Mouse (Mus musculus): ENCODE measurements around the gene Kmt2d. TPM values are rescaled to one million over a fixed set of nuclear protein-coding genes. Genes with fewer than 3 reads are reported as not detected.

The Kmt2d gene
- polyA plus RNA-seq, 1 experiment, result 33.0 TPM

- Histone ChIP-seq H3K4me1 (ENCODE audit: control insufficient read depth, insufficient read depth, low read length) (peaks cover 1% of the 10 kb centered on the region; the same call in 1 of the 2 replicates), H3K4me3 (ENCODE audit: insufficient read depth, low read length) (peak overlapping the region; percentile 16), H3K27ac (ENCODE audit: insufficient read depth, low read length) (no peak overlapping the region)
- TF ChIP-seq POLR2A (IDR thresholded peaks at IDR 0.05; ENCODE audit: extremely low read depth, insufficient read depth, low read length) (no peak), CTCF (IDR thresholded peaks at IDR 0.05; ENCODE audit: extremely low read depth, insufficient read depth, low read length) (no peak)
These were observed 77.8 kb downstream of the Kmt2d start for GRCm38 (mm10) chr15:98793141-98793698.

GRCm38 (mm10) chr15:98792233-98793020 is 78.6 kb downstream of the Kmt2d start:
- Histone ChIP-seq H3K4me1 (ENCODE audit: control insufficient read depth, insufficient read depth, low read length) (no peaks in the 10 kb centered on the region), H3K4me3 (ENCODE audit: insufficient read depth, low read length) (peak overlapping the region; percentile 16), H3K27ac (ENCODE audit: insufficient read depth, low read length) (no peak overlapping the region)
- TF ChIP-seq POLR2A (IDR thresholded peaks at IDR 0.05; ENCODE audit: extremely low read depth, insufficient read depth, low read length), result no peak; the same call in 1 of the 2 replicates
- TF ChIP-seq CTCF (IDR thresholded peaks at IDR 0.05; ENCODE audit: extremely low read depth, insufficient read depth, low read length), result no peak

GRCm38 (mm10) chr15:98791771-98792170 is 79.2 kb downstream of the Kmt2d start:
- TF ChIP-seq POLR2A (IDR thresholded peaks at IDR 0.05; ENCODE audit: extremely low read depth, insufficient read depth, low read length), result no peak
- TF ChIP-seq CTCF (IDR thresholded peaks at IDR 0.05; ENCODE audit: extremely low read depth, insufficient read depth, low read length), result no peak
- Histone ChIP-seq H3K4me3 (ENCODE audit: insufficient read depth, low read length) (no peak overlapping the region), H3K4me1 (ENCODE audit: control insufficient read depth, insufficient read depth, low read length) (no peaks in the 10 kb centered on the region), H3K27ac (ENCODE audit: insufficient read depth, low read length) (no peak overlapping the region)

- Histone ChIP-seq H3K27ac (ENCODE audit: insufficient read depth, low read length) (no peak overlapping the region), H3K4me1 (ENCODE audit: control insufficient read depth, insufficient read depth, low read length) (no peaks in the 10 kb centered on the region), H3K4me3 (ENCODE audit: insufficient read depth, low read length) (no peak overlapping the region)
- TF ChIP-seq POLR2A (IDR thresholded peaks at IDR 0.05; ENCODE audit: extremely low read depth, insufficient read depth, low read length), result no peak
- no peak for TF ChIP-seq CTCF (IDR thresholded peaks at IDR 0.05; ENCODE audit: extremely low read depth, insufficient read depth, low read length)
These were observed 79.8 kb downstream of the Kmt2d start for GRCm38 (mm10) chr15:98791221-98791620.

GRCm38 (mm10) chr15:98790761-98791160 is 80.2 kb downstream of the Kmt2d start:
- Histone ChIP-seq H3K4me3 (ENCODE audit: insufficient read depth, low read length) (no peak overlapping the region), H3K27ac (ENCODE audit: insufficient read depth, low read length) (no peak overlapping the region), H3K4me1 (ENCODE audit: control insufficient read depth, insufficient read depth, low read length) (no peaks in the 10 kb centered on the region)
- no peak for TF ChIP-seq POLR2A (IDR thresholded peaks at IDR 0.05; ENCODE audit: extremely low read depth, insufficient read depth, low read length)
- TF ChIP-seq CTCF (IDR thresholded peaks at IDR 0.05; ENCODE audit: extremely low read depth, insufficient read depth, low read length), result no peak

- Histone ChIP-seq H3K4me1 (ENCODE audit: control insufficient read depth, insufficient read depth, low read length) (no peaks in the 10 kb centered on the region), H3K27ac (ENCODE audit: insufficient read depth, low read length) (no peak within 1 kb of the TSS), H3K4me3 (ENCODE audit: insufficient read depth, low read length) (no peak within 1 kb of the TSS)
- TF ChIP-seq POLR2A (IDR thresholded peaks at IDR 0.05; ENCODE audit: extremely low read depth, insufficient read depth, low read length) (no peak), CTCF (IDR thresholded peaks at IDR 0.05; ENCODE audit: extremely low read depth, insufficient read depth, low read length) (0 out of 2 replicates have a peak, but pooled peaks have one; percentile 16)
These were observed 81.1 kb downstream of the Kmt2d start, which contains the start of gene Wnt1 for GRCm38 (mm10) chr15:98789661-98790535. Wnt1 (plus strand) TSS chr15:98789857.

- Histone ChIP-seq H3K4me3 (ENCODE audit: insufficient read depth, low read length) (no peak overlapping the region), H3K27ac (ENCODE audit: insufficient read depth, low read length) (no peak overlapping the region), H3K4me1 (ENCODE audit: control insufficient read depth, insufficient read depth, low read length) (no peaks in the 10 kb centered on the region)
- TF ChIP-seq POLR2A (IDR thresholded peaks at IDR 0.05; ENCODE audit: extremely low read depth, insufficient read depth, low read length) (no peak), CTCF (IDR thresholded peaks at IDR 0.05; ENCODE audit: extremely low read depth, insufficient read depth, low read length) (no peak)
These were observed 81.9 kb downstream of the Kmt2d start for GRCm38 (mm10) chr15:98788972-98789660.

- Histone ChIP-seq H3K4me1 (ENCODE audit: control insufficient read depth, insufficient read depth, low read length) (no peaks in the 10 kb centered on the region), H3K27ac (ENCODE audit: insufficient read depth, low read length) (no peak overlapping the region), H3K4me3 (ENCODE audit: insufficient read depth, low read length) (no peak overlapping the region)
- peak; percentile 70 for TF ChIP-seq CTCF (IDR thresholded peaks at IDR 0.05; ENCODE audit: extremely low read depth, insufficient read depth, low read length)
- no peak for TF ChIP-seq POLR2A (IDR thresholded peaks at IDR 0.05; ENCODE audit: extremely low read depth, insufficient read depth, low read length)
These were observed 83.1 kb downstream of the Kmt2d start for GRCm38 (mm10) chr15:98787930-98788329.

GRCm38 (mm10) chr15:98785744-98786143 is 85.3 kb downstream of the Kmt2d start:
- Histone ChIP-seq H3K4me1 (ENCODE audit: control insufficient read depth, insufficient read depth, low read length) (no peaks in the 10 kb centered on the region), H3K4me3 (ENCODE audit: insufficient read depth, low read length) (no peak overlapping the region), H3K27ac (ENCODE audit: insufficient read depth, low read length) (no peak overlapping the region)
- TF ChIP-seq POLR2A (IDR thresholded peaks at IDR 0.05; ENCODE audit: extremely low read depth, insufficient read depth, low read length) (no peak), CTCF (IDR thresholded peaks at IDR 0.05; ENCODE audit: extremely low read depth, insufficient read depth, low read length) (peak; percentile 32; the same call in 1 of the 2 replicates)

Other genes with a start within 250 kb of the Kmt2d start
- gene Cacnb3, start 240.4 kb downstream of the Kmt2d start, polyA plus RNA-seq (2012; rRNA removed), result 339 and 348 TPM in 2 replicates
- 53.4 and 60.5 TPM in 2 replicates for gene Ddx23, start 208.3 kb downstream of the Kmt2d start, polyA plus RNA-seq (2012; rRNA removed)
- gene Rnd1, start 193.7 kb downstream of the Kmt2d start, polyA plus RNA-seq (2012; rRNA removed), result 34.5 and 37.4 TPM in 2 replicates
- 9.3 and 10.6 TPM in 2 replicates for gene Ccdc65, start 163.0 kb downstream of the Kmt2d start, polyA plus RNA-seq (2012; rRNA removed)
- gene Fkbp11, start 143.0 kb downstream of the Kmt2d start, polyA plus RNA-seq (2012; rRNA removed), result 2.1 TPM in 2 replicates
- 701 and 730 TPM in 2 replicates for gene Arf3, start 108.0 kb downstream of the Kmt2d start, polyA plus RNA-seq (2012; rRNA removed)
- gene Wnt10b, start 93.1 kb downstream of the Kmt2d start, polyA plus RNA-seq (2012; rRNA removed), result 2.6 and 3.1 TPM in 2 replicates
- gene Wnt1, start 81.3 kb downstream of the Kmt2d start, polyA plus RNA-seq (2012; rRNA removed), result 0.15 and 0.17 TPM in 2 replicates
- gene Ddn, start 61.7 kb downstream of the Kmt2d start, polyA plus RNA-seq (2012; rRNA removed), result 723 and 876 TPM in 2 replicates
- gene Prkag1, start 39.7 kb downstream of the Kmt2d start, polyA plus RNA-seq (2012; rRNA removed), result 71.3 and 75.7 TPM in 2 replicates
- 18.3 and 19.9 TPM in 2 replicates for gene Rhebl1, start 23.3 kb upstream of the Kmt2d start, polyA plus RNA-seq (2012; rRNA removed)
- 0.25 and 0.28 TPM in 2 replicates for gene Dhh, start 27.3 kb upstream of the Kmt2d start, polyA plus RNA-seq (2012; rRNA removed)
- 24.7 and 27.1 TPM in 2 replicates for gene Lmbr1l, start 47.0 kb upstream of the Kmt2d start, polyA plus RNA-seq (2012; rRNA removed)
- 1,160 and 1,231 TPM in 2 replicates for gene Tuba1b, start 63.4 kb upstream of the Kmt2d start, polyA plus RNA-seq (2012; rRNA removed)
- gene Gm49450, start 82.3 kb upstream of the Kmt2d start, polyA plus RNA-seq (2012; rRNA removed), result 0.35 and 0.55 TPM in 2 replicates
- 1,321 and 1,512 TPM in 2 replicates for gene Tuba1a, start 82.5 kb upstream of the Kmt2d start, polyA plus RNA-seq (2012; rRNA removed)
- gene Tuba1c, start 158.7 kb upstream of the Kmt2d start, polyA plus RNA-seq (2012; rRNA removed), result 5.5 and 7.1 TPM in 2 replicates
- gene Prph, start 184.0 kb upstream of the Kmt2d start, polyA plus RNA-seq (2012; rRNA removed), result 3.1 and 3.2 TPM in 2 replicates
- gene Troap, start 203.4 kb upstream of the Kmt2d start, polyA plus RNA-seq (2012; rRNA removed), result 0.76 and 1.1 TPM in 2 replicates
- gene C1ql4, start 216.6 kb upstream of the Kmt2d start, polyA plus RNA-seq (2012; rRNA removed), result not detected in 2 replicates
- gene Dnajc22, start 222.0 kb upstream of the Kmt2d start, polyA plus RNA-seq (2012; rRNA removed), result 0.06 TPM in 2 replicates